ENCODE assay signal across 13 mouse cellular contexts in genomic region chr15:98672592-98672991, GRCm38 (mm10). TPM values are rescaled to one million over a fixed set of nuclear protein-coding genes. Genes with fewer than 3 reads are reported as not detected.
A peak's percentile ranks its signal among the peaks of the same experiment; 100 is the strongest.
DNase-seq lines count a peak whose midpoint lies in the region; ATAC-seq and TF ChIP-seq lines count a peak whose summit lies in the region.
"Had no signal": no experiment of that assay in that cellular context is flagged by ENCODE, and none has a peak within 500 bp of the region (broad histone marks: within the 10 kb centered on the region; RNA-seq: fewer than 3 reads in every experiment).

No protein-coding gene starts in this region.

- H3K36me3 ChIP-seq in heart, postnatal 0 days (replicated peaks; ENCODE audit: control insufficient read depth, insufficient read depth, low read length) = no peaks in the 10 kb centered on the region
- no peaks in the 10 kb centered on the region for H3K36me3 ChIP-seq in kidney, embryonic 14.5 days (ENCODE audit: control insufficient read depth, insufficient read depth, low read length)
- H3K36me3 ChIP-seq: midbrain, embryonic 15.5 days had no signal

- no peak overlapping the region for H3K9ac ChIP-seq in heart, postnatal 0 days (replicated peaks; ENCODE audit: low read depth, low read length)
- no peak overlapping the region for H3K9ac ChIP-seq in kidney, embryonic 14.5 days (ENCODE audit: low read depth, low read length)
- H3K9ac ChIP-seq: midbrain, embryonic 15.5 days; neural tube, embryonic 15.5 days had no signal

- no peak overlapping the region for H3K4me2 ChIP-seq in heart, postnatal 0 days (ENCODE audit: low read depth, low read length)
- H3K4me2 ChIP-seq in kidney, embryonic 14.5 days (replicated peaks; ENCODE audit: low read depth, low read length) = no peak overlapping the region
- H3K4me2 ChIP-seq: midbrain, embryonic 15.5 days; neural tube, embryonic 15.5 days had no signal

- no peak for TF ChIP-seq CTCF in heart, postnatal 0 days (IDR thresholded peaks at IDR 0.05; ENCODE audit: low read depth)

- H3K9me3 ChIP-seq in heart, postnatal 0 days (replicated peaks; ENCODE audit: control insufficient read depth, low read length) = no peaks in the 10 kb centered on the region
- H3K9me3 ChIP-seq in kidney, embryonic 14.5 days (ENCODE audit: control insufficient read depth, low read length) = no peaks in the 10 kb centered on the region
- H3K9me3 ChIP-seq: G1E; midbrain, embryonic 15.5 days; neural tube, embryonic 15.5 days had no signal

- peaks cover 27% of the 10 kb centered on the region for H3K4me1 ChIP-seq in heart, postnatal 0 days (ENCODE audit: control insufficient read depth, insufficient read depth)
- peaks cover 13% of the 10 kb centered on the region; the same call in 1 of the 2 replicates for H3K4me1 ChIP-seq in kidney, embryonic 14.5 days (ENCODE audit: control insufficient read depth, insufficient read depth, low read length)

- no peak for TF ChIP-seq EP300 in heart, postnatal 0 days (IDR thresholded peaks at IDR 0.05; ENCODE audit: low read depth)

- H3K27ac ChIP-seq in heart, postnatal 0 days (ENCODE audit: low read depth) = peak overlapping the region; percentile 30; the same call in 1 of the 2 replicates
- no peak overlapping the region for H3K27ac ChIP-seq in kidney, embryonic 14.5 days (ENCODE audit: low read depth, low read length)
- H3K27ac ChIP-seq: midbrain, embryonic 15.5 days; neural tube, embryonic 15.5 days had no signal

- H3K4me3 ChIP-seq in heart, postnatal 0 days (ENCODE audit: low read depth, low read length) = no peak overlapping the region
- H3K4me3 ChIP-seq in kidney, embryonic 14.5 days (ENCODE audit: low read length) = no peak overlapping the region
- H3K4me3 ChIP-seq: midbrain, embryonic 15.5 days; neural tube, embryonic 15.5 days had no signal

- ATAC-seq in heart, postnatal 0 days (ENCODE audit: insufficient read depth, low read depth) = peak; percentile 80
- no peak for ATAC-seq in kidney, embryonic 14.5 days (ENCODE audit: low FRiP score, low TSS enrichment)
- no peak for ATAC-seq in frontal cortex, adult (ENCODE audit: low TSS enrichment)
- ATAC-seq in erythroblast, adult 5-6 weeks (replicated peaks; ENCODE audit: low FRiP score, poor library complexity, severe bottlenecking) = no peak
- ATAC-seq: midbrain, embryonic 15.5 days had no signal

- peaks cover 24% of the 10 kb centered on the region for H3K27me3 ChIP-seq in heart, postnatal 0 days (ENCODE audit: control insufficient read depth, insufficient read depth, low read length)
- H3K27me3 ChIP-seq in kidney, embryonic 14.5 days (ENCODE audit: control insufficient read depth, insufficient read depth, low read length) = peaks cover 28% of the 10 kb centered on the region
- H3K27me3 ChIP-seq: midbrain, embryonic 15.5 days; neural tube, embryonic 15.5 days had no signal

- 13% methylated on average over 4 of the region's 4 CpGs for WGBS in heart, postnatal 0 days
- WGBS in kidney, embryonic 14.5 days = 70% methylated on average over 4 of the region's 4 CpGs

- DNase-seq in 3134 (ENCODE audit: extremely low read depth, insufficient read length, low spot score) (peak; percentile 68), 416B (ENCODE audit: low read depth) (peak; percentile 90)
- DNase-seq in adrenal gland, postnatal 36 days = peak; percentile 62
- DNase-seq in heart, postnatal 0 days (ENCODE audit: low spot score) = peak; percentile 88
- DNase-seq: left cerebral cortex, postnatal 4 days; right cerebral cortex, postnatal 14 days had no signal

RNA-seq across cellular contexts. Expression of gene Rnd1, which starts 4.7 kb away (rescaled TPM):
- total RNA-seq in adrenal gland, postnatal 36 days (2021) = 1 to 10 TPM; 2.1 to 2.4 TPM
- total RNA-seq in heart, postnatal 0 days (2014; rRNA removed; ENCODE audit: low replicate concordance) = 7.1 and 13.0 TPM in 2 replicates
- 1.0 and 1.1 TPM in 2 replicates for polyA plus RNA-seq in heart, postnatal 0 days (2015; fragmentation: Nextera tagmentation; extraction: Ambion mirVana)
- polyA plus RNA-seq in kidney, embryonic 14.5 days (2014; fragmentation: Nextera tagmentation; extraction: Ambion mirVana) = 0.28 and 0.31 TPM in 2 replicates
- 4.4 TPM in 1 of 2 replicates, not detected in the other for total RNA-seq in erythroblast, adult 5-6 weeks (2015; ENCODE audit: low replicate concordance)
- total RNA-seq in erythroblast, adult 5-6 weeks (2017; ENCODE audit: low replicate concordance) = 0.42 and 2.2 TPM in 2 replicates

RNA-seq across cellular contexts. Expression of gene Ddx23, which starts 9.9 kb away (rescaled TPM):
- 10 to 100 TPM; 75.5 to 84.3 TPM for total RNA-seq in adrenal gland, postnatal 36 days (2021)
- total RNA-seq in heart, postnatal 0 days (2014; rRNA removed; ENCODE audit: low replicate concordance) = 25.1 and 32.7 TPM in 2 replicates
- 11.8 and 12.9 TPM in 2 replicates for polyA plus RNA-seq in heart, postnatal 0 days (2015; fragmentation: Nextera tagmentation; extraction: Ambion mirVana)
- 27.3 and 32.2 TPM in 2 replicates for polyA plus RNA-seq in kidney, embryonic 14.5 days (2014; fragmentation: Nextera tagmentation; extraction: Ambion mirVana)
- 9.4 and 10.4 TPM in 2 replicates for total RNA-seq in erythroblast, adult 5-6 weeks (2015; ENCODE audit: low replicate concordance)
- 32.3 and 40.2 TPM in 2 replicates for total RNA-seq in erythroblast, adult 5-6 weeks (2017; ENCODE audit: low replicate concordance)

RNA-seq across cellular contexts. Expression of gene Ccdc65, which starts 35.4 kb away (rescaled TPM):
- under 1 TPM; 0.23 to 0.26 TPM for total RNA-seq in adrenal gland, postnatal 36 days (2021)
- total RNA-seq in heart, postnatal 0 days (2014; rRNA removed; ENCODE audit: low replicate concordance) = 0.77 TPM in 1 of 2 replicates, not detected in the other
- polyA plus RNA-seq in heart, postnatal 0 days (2015; fragmentation: Nextera tagmentation; extraction: Ambion mirVana) = 0.25 and 0.86 TPM in 2 replicates
- polyA plus RNA-seq in kidney, embryonic 14.5 days (2014; fragmentation: Nextera tagmentation; extraction: Ambion mirVana) = 0.69 and 1.0 TPM in 2 replicates
- total RNA-seq in erythroblast, adult 5-6 weeks (2015; ENCODE audit: low replicate concordance) = not detected in 2 replicates
- not detected in 2 replicates for total RNA-seq in erythroblast, adult 5-6 weeks (2017; ENCODE audit: low replicate concordance)
- polyA plus RNA-seq: G1E; liver, embryonic 16.5 days had no signal

RNA-seq across cellular contexts. Expression of gene Cacnb3, which starts 42.0 kb away (rescaled TPM):
- total RNA-seq in adrenal gland, postnatal 36 days (2021) = 10 to 100 TPM; 10.2 to 13.3 TPM
- total RNA-seq in heart, postnatal 0 days (2014; rRNA removed; ENCODE audit: low replicate concordance) = 15.6 and 19.4 TPM in 2 replicates
- polyA plus RNA-seq in heart, postnatal 0 days (2015; fragmentation: Nextera tagmentation; extraction: Ambion mirVana) = 5.7 and 6.1 TPM in 2 replicates
- polyA plus RNA-seq in kidney, embryonic 14.5 days (2014; fragmentation: Nextera tagmentation; extraction: Ambion mirVana) = 21.5 and 26.5 TPM in 2 replicates
- total RNA-seq in erythroblast, adult 5-6 weeks (2015; ENCODE audit: low replicate concordance) = not detected in 2 replicates
- total RNA-seq in erythroblast, adult 5-6 weeks (2017; ENCODE audit: low replicate concordance) = not detected in 2 replicates

RNA-seq across cellular contexts. Expression of gene Fkbp11, which starts 55.4 kb away (rescaled TPM):
- 1 to 10 TPM; 7.5 to 9.1 TPM for total RNA-seq in adrenal gland, postnatal 36 days (2021)
- total RNA-seq in heart, postnatal 0 days (2014; rRNA removed; ENCODE audit: low replicate concordance) = 4.3 and 26.7 TPM in 2 replicates
- 21.7 and 22.0 TPM in 2 replicates for polyA plus RNA-seq in heart, postnatal 0 days (2015; fragmentation: Nextera tagmentation; extraction: Ambion mirVana)
- polyA plus RNA-seq in kidney, embryonic 14.5 days (2014; fragmentation: Nextera tagmentation; extraction: Ambion mirVana) = 28.8 and 33.4 TPM in 2 replicates
- 1.2 TPM in 1 of 2 replicates, not detected in the other for total RNA-seq in erythroblast, adult 5-6 weeks (2015; ENCODE audit: low replicate concordance)
- 0.84 and 1.0 TPM in 2 replicates for total RNA-seq in erythroblast, adult 5-6 weeks (2017; ENCODE audit: low replicate concordance)
